Mouse (Mus musculus) right cerebral cortex, adult 18-20 months (tissue): ENCODE measurements at regions not wholly inside any gene's neighbourhood (a gene's known extent, or its start where the extent isn't known, plus 50 kb on each side); places are given as distances from the start of the nearest gene placed in this dataset.

ENCODE experiments used
- DNase-seq: peaks from one replicate; pipeline ENCODE4 v3.0.0; 2022; ENCODE audit warnings: mixed read lengths

GRCm38 (mm10) chr3:114463267-114463666 is 432.9 kb downstream of the Col11a1 start:
- no peak for DNase-seq

GRCm38 (mm10) chr3:114463714-114464545 is 433.6 kb downstream of the Col11a1 start:
- no peak for DNase-seq

GRCm38 (mm10) chr3:114464546-114464888 is 434.2 kb downstream of the Col11a1 start:
- DNase-seq: no peak

GRCm38 (mm10) chr3:114483904-114484303 is 420.0 kb upstream of the Olfm3 start:
- DNase-seq: no peak

- DNase-seq: no peak
These were observed 396.1 kb upstream of the Olfm3 start for GRCm38 (mm10) chr3:114507690-114508332.

GRCm38 (mm10) chr3:114515233-114515632 is 388.6 kb upstream of the Olfm3 start:
- DNase-seq: no peak

- DNase-seq: peak; percentile 1
These were observed 359.5 kb upstream of the Olfm3 start for GRCm38 (mm10) chr3:114544353-114544752.

GRCm38 (mm10) chr3:114547218-114547617 is 356.7 kb upstream of the Olfm3 start:
- peak; percentile 1 for DNase-seq

GRCm38 (mm10) chr3:114570978-114571377 is 332.9 kb upstream of the Olfm3 start:
- DNase-seq: no peak
